Mouse (Mus musculus) midbrain, embryonic 11.5 days (tissue): Measurements from ENCODE around the gene Gpr146. TPM values are rescaled to one million over a fixed set of nuclear protein-coding genes. Genes with fewer than 3 reads are reported as not detected.

Experiments used
- ATAC-seq: fragments of 200-750 bp; cut with Nextera tagmentation; 2 replicates; pipeline ENCODE4 v1.8.0; 2017; ENCODE audit warnings: moderate TSS enrichment, moderate library complexity; ENCODE audit not compliant: low FRiP score
- DNase-seq: peaks from one replicate; pipeline ENCODE4 v3.0.0; 2015; ENCODE audit warnings: low spot score; ENCODE audit errors: missing footprints
- H3K27ac ChIP-seq: fragments of 300-500 bp; sonication (generic); 2 replicates; pipeline ENCODE4 v1.5.1; 2014; ENCODE audit warnings: low read depth, low read length
- H3K27me3 ChIP-seq: fragments of 300-500 bp; sonication (generic); 2 replicates; pipeline ENCODE4 v1.6.1; 2014; ENCODE audit warnings: mild to moderate bottlenecking, low read length, moderate library complexity, mixed read lengths; ENCODE audit not compliant: control insufficient read depth, insufficient read depth
- H3K36me3 ChIP-seq: fragments of 300-500 bp; sonication (generic); 2 replicates; pipeline ENCODE4 v1.6.1; 2014; ENCODE audit warnings: mild to moderate bottlenecking, low read length, moderate library complexity, mixed read lengths; ENCODE audit not compliant: control insufficient read depth, insufficient read depth
- H3K4me1 ChIP-seq: fragments of 300-500 bp; sonication (generic); 2 replicates; pipeline ENCODE4 v1.6.1; 2014; ENCODE audit warnings: low read length; ENCODE audit not compliant: control insufficient read depth, insufficient read depth
- H3K4me2 ChIP-seq: fragments of 300-500 bp; sonication (generic); 2 replicates; pipeline ENCODE4 v1.6.1; 2014; ENCODE audit warnings: mild to moderate bottlenecking, moderate library complexity
- H3K4me3 ChIP-seq: fragments of 300-500 bp; sonication (generic); 2 replicates; pipeline ENCODE4 v1.5.1; 2014; ENCODE audit warnings: low read depth, low read length
- H3K9ac ChIP-seq: fragments of 300-500 bp; sonication (generic); 2 replicates; pipeline ENCODE4 v1.6.1; 2014; ENCODE audit warnings: low read length
- H3K9me3 ChIP-seq: fragments of 300-500 bp; sonication (generic); 2 replicates; pipeline ENCODE4 v1.6.1; 2016; ENCODE audit warnings: low read length; ENCODE audit not compliant: control insufficient read depth
- WGBS: fragments of 180-500 bp; shearing (Covaris S2); extraction: QIAGEN DNeasy Blood & Tissue Kit; methylation state at CpG from one replicate; pipeline ENCODE4 v1.1.7; 2014; 5-methylcytosine and 5-hydroxymethylcytosine counted together
- polyA plus RNA-seq: library from polyadenylated mRNA; unstranded; fragments of >200 nt; fragmentation: Nextera tagmentation; extraction: Ambion mirVana; gene quantifications from 2 replicates; pipeline ENCODE4 v1.2.1, GENCODE M21; 2014

Gpr146 gene
- polyA plus RNA-seq, 1 experiment from 2014 or later = 1.5 TPM

DNA sequence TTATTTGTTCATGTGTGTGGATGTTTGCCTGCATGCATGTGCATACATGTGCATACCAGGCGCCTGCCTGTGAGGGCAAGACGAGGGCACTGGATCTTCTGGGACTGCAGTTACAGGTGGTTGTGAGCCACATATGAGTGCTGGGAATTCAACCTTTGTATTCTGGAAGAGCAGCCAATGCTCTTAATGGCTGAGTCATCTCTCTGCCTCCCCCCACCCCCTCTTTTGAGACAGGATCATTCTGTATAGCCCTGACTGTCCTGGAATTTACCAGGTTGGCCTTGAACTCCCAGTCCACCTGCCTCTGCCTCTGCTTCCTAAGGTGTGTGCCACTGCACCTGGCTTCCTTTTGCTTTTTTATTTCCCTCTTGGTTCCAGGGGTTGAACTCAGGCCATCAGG, 2.7 kb upstream of the Gpr146 start:
- 73% methylated on average over 2 of the region's 2 CpGs for WGBS

DNA sequence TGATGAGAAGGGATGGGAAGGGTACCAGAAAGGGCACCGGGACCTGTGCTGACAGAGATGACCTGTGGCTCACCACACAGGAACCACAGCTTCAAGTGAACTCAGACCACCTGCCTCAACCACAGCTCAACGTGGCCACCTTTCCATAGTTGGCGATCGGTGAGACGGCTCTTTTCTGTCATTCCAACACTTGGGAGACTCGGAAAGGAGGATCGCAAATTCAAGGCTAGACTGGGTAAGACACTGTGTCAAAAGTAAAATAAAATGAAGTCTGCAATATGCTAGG, 717 bp downstream of the Gpr146 start:
- Histone ChIP-seq H3K9ac (no peak overlapping the region), H3K4me1 (peaks cover 7% of the 10 kb centered on the region), H3K4me2 (no peak overlapping the region), H3K36me3 (no peaks in the 10 kb centered on the region), H3K27ac (no peak overlapping the region), H3K9me3 (no peaks in the 10 kb centered on the region), H3K27me3 (no peaks in the 10 kb centered on the region), H3K4me3 (no peak overlapping the region)
- WGBS = 94% methylated on average over 7 of the region's 7 CpGs
- no peak for ATAC-seq
- no peak for DNase-seq

More for the DNA sequence above, 2.7 kb upstream of the Gpr146 start:
- H3K9me3 ChIP-seq = no peaks in the 10 kb centered on the region
- no peak overlapping the region for H3K9ac ChIP-seq
- no peaks in the 10 kb centered on the region for H3K27me3 ChIP-seq
- H3K27ac ChIP-seq = no peak overlapping the region
- no peak overlapping the region for H3K4me3 ChIP-seq
- ATAC-seq (no peak), DNase-seq (no peak)
- peaks cover 6% of the 10 kb centered on the region for H3K4me1 ChIP-seq
- H3K4me2 ChIP-seq = no peak overlapping the region
- no peaks in the 10 kb centered on the region for H3K36me3 ChIP-seq

DNA sequence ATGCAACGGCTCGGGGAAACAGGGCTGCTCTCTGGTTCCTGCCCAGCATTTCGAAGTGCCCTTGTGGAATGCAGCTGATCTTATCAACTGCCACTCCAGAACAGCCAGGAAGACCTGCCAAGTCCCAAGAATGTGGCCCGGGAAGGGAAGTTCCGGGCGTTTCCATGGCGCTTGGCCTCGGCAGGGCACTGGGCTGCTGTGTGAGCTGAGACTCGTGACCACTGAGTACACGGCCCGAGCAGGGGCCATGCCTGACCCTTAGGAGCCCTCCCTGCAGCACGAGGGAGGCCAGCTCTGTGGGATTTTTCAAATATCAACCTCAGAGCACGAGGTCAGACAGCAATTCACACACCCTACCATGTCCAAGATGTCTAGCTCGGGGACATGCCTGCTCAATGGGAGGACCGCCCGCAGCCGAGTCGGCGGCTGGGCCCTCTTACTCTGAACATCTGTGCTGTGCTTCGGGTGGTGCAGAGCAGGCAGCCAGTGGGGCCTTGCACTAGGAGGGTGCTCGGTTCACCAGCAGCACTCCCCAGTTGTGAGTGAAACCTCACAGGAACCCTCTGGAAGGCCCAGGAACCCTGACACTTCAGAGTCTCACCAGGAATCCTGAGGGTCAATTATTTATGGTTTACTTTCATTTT, 1.6 kb downstream of the Gpr146 start:
- 53% methylated on average over 21 of the region's 21 CpGs for WGBS
- peaks cover 7% of the 10 kb centered on the region for H3K4me1 ChIP-seq
- H3K4me2 ChIP-seq = no peak overlapping the region
- DNase-seq = no peak
- H3K9me3 ChIP-seq = no peaks in the 10 kb centered on the region
- ATAC-seq = no peak
- no peaks in the 10 kb centered on the region for H3K27me3 ChIP-seq
- no peak overlapping the region for H3K4me3 ChIP-seq
- 0 out of 2 replicates have a peak overlapping the region, but pooled peaks have one; percentile 11 for H3K27ac ChIP-seq
- H3K36me3 ChIP-seq = no peaks in the 10 kb centered on the region
- no peak overlapping the region for H3K9ac ChIP-seq

- Histone ChIP-seq H3K27me3 (no peaks in the 10 kb centered on the region), H3K36me3 (no peaks in the 10 kb centered on the region), H3K4me1 (peaks cover 7% of the 10 kb centered on the region), H3K9ac (no peak overlapping the region; the same call in 1 of the 2 replicates), H3K27ac (no peak overlapping the region), H3K9me3 (no peaks in the 10 kb centered on the region), H3K4me3 (peak overlapping the region; percentile 60), H3K4me2 (peak overlapping the region; percentile 89)
- 20% methylated on average over 8 of the region's 8 CpGs for WGBS
- DNase-seq = peak; percentile 86
- ATAC-seq = peak; percentile 36
Measured at GRCm38 (mm10) chr5:139379771-139380384, 2.4 kb downstream of the Gpr146 start.

- peak overlapping the region; percentile 30 for H3K27ac ChIP-seq
- H3K9ac ChIP-seq = peak overlapping the region; percentile 69
- no peaks in the 10 kb centered on the region for H3K27me3 ChIP-seq
- H3K4me3 ChIP-seq = peak overlapping the region; percentile 60
- no peaks in the 10 kb centered on the region for H3K9me3 ChIP-seq
- DNase-seq (peak; percentile 96), ATAC-seq (peak; percentile 89)
- H3K4me2 ChIP-seq = peak overlapping the region; percentile 89
- H3K36me3 ChIP-seq = no peaks in the 10 kb centered on the region
- WGBS = 1% methylated on average over 73 of the region's 73 CpGs
- H3K4me1 ChIP-seq = peaks cover 7% of the 10 kb centered on the region
Measured at GRCm38 (mm10) chr5:139380385-139381248, 3.1 kb downstream of the Gpr146 start.

DNA sequence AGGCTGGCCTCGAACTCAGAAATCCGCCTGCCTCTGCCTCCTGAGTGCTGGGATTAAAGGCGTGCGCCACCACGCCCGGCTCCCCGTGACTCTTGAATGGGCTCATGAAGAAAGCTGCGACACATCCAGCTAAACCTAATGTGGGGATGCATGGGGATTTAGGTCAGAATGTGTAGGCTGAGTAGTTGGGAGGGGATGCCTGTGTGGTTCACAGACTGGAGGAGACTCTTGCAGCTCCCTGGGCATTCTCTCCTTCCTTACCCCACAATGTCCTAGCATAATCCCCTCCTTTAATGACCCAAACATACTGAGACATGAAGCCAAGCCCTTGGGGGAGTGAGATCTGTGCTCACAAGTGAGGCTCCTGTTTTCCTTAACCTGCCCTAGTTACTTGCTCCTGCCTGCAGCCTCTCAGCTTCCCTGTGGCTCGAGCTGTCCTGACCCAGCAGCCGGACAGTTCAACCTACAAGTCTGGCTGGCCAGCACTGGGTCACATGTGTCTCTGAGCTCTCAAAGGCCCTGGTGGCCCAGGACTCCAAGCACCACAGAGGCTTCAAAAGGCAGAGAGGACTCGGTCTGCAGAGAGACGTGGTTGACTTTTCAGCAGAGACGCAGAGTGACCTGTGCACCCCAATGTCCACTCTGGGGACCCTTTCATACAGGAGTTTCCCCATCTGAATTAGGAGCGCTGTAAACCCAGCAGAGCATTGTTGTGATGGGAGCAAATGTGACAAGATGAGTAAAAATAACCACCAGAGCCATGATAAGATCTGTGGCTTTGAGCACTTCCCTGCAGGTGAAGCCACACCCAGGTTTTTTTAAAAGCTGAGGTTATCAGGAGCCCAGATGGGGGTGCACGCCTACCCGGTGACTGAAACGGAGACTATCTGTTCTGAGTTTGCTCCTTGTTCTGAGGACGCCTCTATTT, 4.4 kb downstream of the Gpr146 start:
- Histone ChIP-seq H3K9ac (no peak overlapping the region), H3K4me2 (peak overlapping the region; percentile 4; the same call in 1 of the 2 replicates), H3K4me1 (peaks cover 7% of the 10 kb centered on the region), H3K9me3 (no peaks in the 10 kb centered on the region), H3K27ac (no peak overlapping the region; the same call in 1 of the 2 replicates), H3K36me3 (no peaks in the 10 kb centered on the region), H3K4me3 (no peak overlapping the region), H3K27me3 (no peaks in the 10 kb centered on the region)
- ATAC-seq (no peak), DNase-seq (no peak)
- WGBS = 81% methylated on average over 18 of the region's 18 CpGs

DNA sequence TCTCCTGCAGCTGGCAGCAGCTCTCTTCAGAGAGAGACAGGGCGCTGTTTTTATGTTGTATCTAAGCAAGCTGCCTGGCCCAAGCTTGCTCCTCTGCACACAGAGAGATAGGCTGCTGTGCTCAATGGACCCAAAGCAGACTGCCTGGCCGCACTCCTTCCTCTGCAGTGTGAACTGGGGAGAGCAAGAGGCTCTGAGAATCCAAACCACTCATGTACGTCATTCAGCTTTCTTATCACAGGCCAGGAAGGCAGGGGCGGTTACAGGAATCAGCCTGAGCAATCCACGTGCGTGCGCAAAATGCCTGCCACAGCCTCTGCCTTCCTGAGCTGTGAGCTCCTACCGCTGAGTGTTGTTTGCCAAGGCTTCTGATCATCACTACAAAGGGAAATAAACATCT, 5.3 kb downstream of the Gpr146 start:
- no peaks in the 10 kb centered on the region for H3K27me3 ChIP-seq
- H3K4me3 ChIP-seq = no peak overlapping the region
- H3K9me3 ChIP-seq = no peaks in the 10 kb centered on the region
- ATAC-seq = no peak
- H3K9ac ChIP-seq = no peak overlapping the region
- DNase-seq = no peak
- 72% methylated on average over 8 of the region's 8 CpGs for WGBS
- no peaks in the 10 kb centered on the region for H3K36me3 ChIP-seq
- H3K4me2 ChIP-seq = no peak overlapping the region
- H3K27ac ChIP-seq = peak overlapping the region; percentile 25; the same call in 1 of the 2 replicates
- H3K4me1 ChIP-seq = peaks cover 7% of the 10 kb centered on the region

DNA sequence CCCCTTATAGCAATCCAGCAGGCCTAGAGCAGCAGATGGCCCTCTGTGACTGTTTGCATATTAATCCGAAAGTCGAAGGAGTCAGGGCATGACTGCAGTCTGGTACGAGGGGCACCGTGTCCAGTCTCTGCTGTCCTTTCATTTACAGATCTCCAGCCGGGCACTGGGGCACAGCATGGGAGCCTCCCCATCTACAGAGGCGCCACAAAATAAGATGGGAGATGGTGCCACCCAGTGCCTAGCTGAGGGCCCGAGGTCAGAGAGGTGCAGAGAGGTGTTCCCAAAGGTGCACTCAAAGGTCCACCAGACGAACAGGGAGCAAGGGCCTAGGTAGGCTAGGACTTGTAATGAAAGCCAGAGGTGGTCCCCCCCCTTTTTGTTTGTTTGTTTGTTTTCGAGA, 5.7 kb downstream of the Gpr146 start:
- no peaks in the 10 kb centered on the region for H3K9me3 ChIP-seq
- H3K27ac ChIP-seq = no peak overlapping the region; the same call in 1 of the 2 replicates
- H3K36me3 ChIP-seq = no peaks in the 10 kb centered on the region
- DNase-seq (no peak), ATAC-seq (no peak)
- peaks cover 7% of the 10 kb centered on the region for H3K4me1 ChIP-seq
- WGBS = 85% methylated on average over 9 of the region's 9 CpGs
- no peak overlapping the region for H3K4me3 ChIP-seq
- H3K27me3 ChIP-seq = no peaks in the 10 kb centered on the region
- no peak overlapping the region for H3K4me2 ChIP-seq
- H3K9ac ChIP-seq = no peak overlapping the region
